Mouse (Mus musculus): ENCODE results near the gene Pcdh17. TPM values are rescaled to one million over a fixed set of nuclear protein-coding genes. Genes with fewer than 3 reads are reported as not detected.

Pcdh17 gene
- 3.1 and 3.3 TPM in 2 replicates for polyA plus RNA-seq (2014; fragmentation: Nextera tagmentation; extraction: Ambion mirVana)

GRCm38 (mm10) chr14:84443288-84443686 is at the start of gene Pcdh17:
Pcdh17 (plus strand) TSS chr14:84443563.
- Histone ChIP-seq H3K4me3 (ENCODE audit: low read depth, low read length) (peak within 1 kb of the TSS; percentile 52), H3K27me3 (replicated peaks; ENCODE audit: control insufficient read depth, insufficient read depth, low read length) (peaks cover 52% of the 10 kb centered on the region), H3K4me2 (peak within 1 kb of the TSS; percentile 77), H3K27ac (ENCODE audit: low read depth, low read length) (no peak within 1 kb of the TSS), H3K4me1 (replicated peaks; ENCODE audit: control insufficient read depth, insufficient read depth, low read length) (0 out of 2 replicates have a peak, but pooled peaks cover 4% of the 10 kb centered on the region), H3K9me3 (ENCODE audit: control insufficient read depth, low read length) (no peaks in the 10 kb centered on the region), H3K9ac (ENCODE audit: low read depth, low read length) (no peak within 1 kb of the TSS; the same call in 1 of the 2 replicates), H3K36me3 (ENCODE audit: control insufficient read depth, insufficient read depth, low read length) (no peaks in the 10 kb centered on the region)
- DNase-seq (ENCODE audit: low spot score): peak; percentile 90
- peak; percentile 93 for ATAC-seq (replicated peaks; ENCODE audit: low FRiP score)
- WGBS: under 1% methylated on average over 31 of the region's 31 CpGs

GRCm38 (mm10) chr14:84397137-84397536 is 46.2 kb upstream of the Pcdh17 start:
- no peak overlapping the region for H3K4me3 ChIP-seq (ENCODE audit: low read depth, low read length)
- no peak overlapping the region for H3K27ac ChIP-seq (ENCODE audit: low read depth, low read length)
- H3K4me1 ChIP-seq (replicated peaks; ENCODE audit: control insufficient read depth, insufficient read depth, low read length): no peaks in the 10 kb centered on the region
- no peaks in the 10 kb centered on the region for H3K9me3 ChIP-seq (ENCODE audit: control insufficient read depth, low read length)
- DNase-seq (ENCODE audit: low spot score) (no peak), ATAC-seq (replicated peaks; ENCODE audit: low FRiP score) (no peak)
- no peak overlapping the region for H3K4me2 ChIP-seq
- WGBS: 62% methylated on average over 1 of the region's 1 CpGs
- H3K9ac ChIP-seq (ENCODE audit: low read depth, low read length): no peak overlapping the region
- no peaks in the 10 kb centered on the region for H3K36me3 ChIP-seq (ENCODE audit: control insufficient read depth, insufficient read depth, low read length)
- no peaks in the 10 kb centered on the region for H3K27me3 ChIP-seq (replicated peaks; ENCODE audit: control insufficient read depth, insufficient read depth, low read length)

- Histone ChIP-seq H3K4me2 (no peak overlapping the region), H3K4me3 (ENCODE audit: low read depth, low read length) (no peak overlapping the region), H3K27ac (ENCODE audit: low read depth, low read length) (no peak overlapping the region), H3K9ac (ENCODE audit: low read depth, low read length) (no peak overlapping the region), H3K4me1 (replicated peaks; ENCODE audit: control insufficient read depth, insufficient read depth, low read length) (no peaks in the 10 kb centered on the region), H3K36me3 (ENCODE audit: control insufficient read depth, insufficient read depth, low read length) (no peaks in the 10 kb centered on the region), H3K27me3 (replicated peaks; ENCODE audit: control insufficient read depth, insufficient read depth, low read length) (no peaks in the 10 kb centered on the region), H3K9me3 (ENCODE audit: control insufficient read depth, low read length) (no peaks in the 10 kb centered on the region)
- DNase-seq (ENCODE audit: low spot score) (no peak), ATAC-seq (replicated peaks; ENCODE audit: low FRiP score) (no peak)
- 72% methylated on average over 2 of the region's 2 CpGs for WGBS
Measured at GRCm38 (mm10) chr14:84424736-84425135, 18.6 kb upstream of the Pcdh17 start.

- DNase-seq (ENCODE audit: low spot score) (no peak), ATAC-seq (replicated peaks; ENCODE audit: low FRiP score) (no peak)
- Histone ChIP-seq H3K27ac (ENCODE audit: low read depth, low read length) (no peak overlapping the region), H3K36me3 (ENCODE audit: control insufficient read depth, insufficient read depth, low read length) (no peaks in the 10 kb centered on the region), H3K4me2 (no peak overlapping the region), H3K9me3 (ENCODE audit: control insufficient read depth, low read length) (no peaks in the 10 kb centered on the region), H3K4me3 (ENCODE audit: low read depth, low read length) (no peak overlapping the region), H3K27me3 (replicated peaks; ENCODE audit: control insufficient read depth, insufficient read depth, low read length) (no peaks in the 10 kb centered on the region), H3K9ac (ENCODE audit: low read depth, low read length) (no peak overlapping the region), H3K4me1 (replicated peaks; ENCODE audit: control insufficient read depth, insufficient read depth, low read length) (no peaks in the 10 kb centered on the region)
Measured at GRCm38 (mm10) chr14:84426616-84427015, 16.7 kb upstream of the Pcdh17 start.

- no peak overlapping the region for H3K4me2 ChIP-seq
- no peak overlapping the region for H3K4me3 ChIP-seq (ENCODE audit: low read depth, low read length)
- H3K9me3 ChIP-seq (ENCODE audit: control insufficient read depth, low read length): no peaks in the 10 kb centered on the region
- peaks cover 5% of the 10 kb centered on the region; the same call in 1 of the 2 replicates for H3K27me3 ChIP-seq (replicated peaks; ENCODE audit: control insufficient read depth, insufficient read depth, low read length)
- H3K27ac ChIP-seq (ENCODE audit: low read depth, low read length): no peak overlapping the region
- no peaks in the 10 kb centered on the region for H3K4me1 ChIP-seq (replicated peaks; ENCODE audit: control insufficient read depth, insufficient read depth, low read length)
- no peak overlapping the region for H3K9ac ChIP-seq (ENCODE audit: low read depth, low read length)
- no peaks in the 10 kb centered on the region for H3K36me3 ChIP-seq (ENCODE audit: control insufficient read depth, insufficient read depth, low read length)
- WGBS: 31% methylated on average over 11 of the region's 11 CpGs
- DNase-seq (ENCODE audit: low spot score): no peak
- no peak for ATAC-seq (replicated peaks; ENCODE audit: low FRiP score)
Measured at GRCm38 (mm10) chr14:84438066-84438770, 5.1 kb upstream of the Pcdh17 start.

GRCm38 (mm10) chr14:84440903-84441302 is 2.5 kb upstream of the Pcdh17 start:
- Histone ChIP-seq H3K4me2 (no peak overlapping the region), H3K27me3 (replicated peaks; ENCODE audit: control insufficient read depth, insufficient read depth, low read length) (peaks cover 28% of the 10 kb centered on the region), H3K27ac (ENCODE audit: low read depth, low read length) (no peak overlapping the region), H3K9ac (ENCODE audit: low read depth, low read length) (no peak overlapping the region), H3K4me1 (replicated peaks; ENCODE audit: control insufficient read depth, insufficient read depth, low read length) (0 out of 2 replicates have a peak, but pooled peaks cover 2% of the 10 kb centered on the region), H3K4me3 (ENCODE audit: low read depth, low read length) (no peak overlapping the region), H3K9me3 (ENCODE audit: control insufficient read depth, low read length) (no peaks in the 10 kb centered on the region), H3K36me3 (ENCODE audit: control insufficient read depth, insufficient read depth, low read length) (no peaks in the 10 kb centered on the region)
- no peak for ATAC-seq (replicated peaks; ENCODE audit: low FRiP score)
- DNase-seq (ENCODE audit: low spot score): no peak
- WGBS: 9% methylated on average over 2 of the region's 2 CpGs

- H3K4me2 ChIP-seq: peak overlapping the region; percentile 77
- peak; percentile 56 for ATAC-seq (replicated peaks; ENCODE audit: low FRiP score)
- H3K27ac ChIP-seq (ENCODE audit: low read depth, low read length): no peak overlapping the region
- peak overlapping the region; percentile 52 for H3K4me3 ChIP-seq (ENCODE audit: low read depth, low read length)
- WGBS: under 1% methylated on average over 29 of the region's 30 CpGs
- DNase-seq (ENCODE audit: low spot score): peak; percentile 34
- H3K9me3 ChIP-seq (ENCODE audit: control insufficient read depth, low read length): no peaks in the 10 kb centered on the region
- peaks cover 46% of the 10 kb centered on the region for H3K27me3 ChIP-seq (replicated peaks; ENCODE audit: control insufficient read depth, insufficient read depth, low read length)
- H3K4me1 ChIP-seq (replicated peaks; ENCODE audit: control insufficient read depth, insufficient read depth, low read length): 0 out of 2 replicates have a peak, but pooled peaks cover 4% of the 10 kb centered on the region
- H3K9ac ChIP-seq (ENCODE audit: low read depth, low read length): no peak overlapping the region; the same call in 1 of the 2 replicates
- H3K36me3 ChIP-seq (ENCODE audit: control insufficient read depth, insufficient read depth, low read length): no peaks in the 10 kb centered on the region
Measured at GRCm38 (mm10) chr14:84442528-84443287, 655 bp upstream of the Pcdh17 start.

- Histone ChIP-seq H3K27ac (ENCODE audit: low read depth, low read length) (no peak overlapping the region), H3K4me1 (replicated peaks; ENCODE audit: control insufficient read depth, insufficient read depth, low read length) (0 out of 2 replicates have a peak, but pooled peaks cover 4% of the 10 kb centered on the region), H3K27me3 (replicated peaks; ENCODE audit: control insufficient read depth, insufficient read depth, low read length) (peaks cover 56% of the 10 kb centered on the region), H3K9ac (ENCODE audit: low read depth, low read length) (no peak overlapping the region), H3K4me3 (ENCODE audit: low read depth, low read length) (peak overlapping the region; percentile 52), H3K9me3 (ENCODE audit: control insufficient read depth, low read length) (no peaks in the 10 kb centered on the region), H3K4me2 (peak overlapping the region; percentile 77), H3K36me3 (ENCODE audit: control insufficient read depth, insufficient read depth, low read length) (no peaks in the 10 kb centered on the region)
- 6% methylated on average over 13 of the region's 13 CpGs for WGBS
- DNase-seq (ENCODE audit: low spot score): no peak
- ATAC-seq (replicated peaks; ENCODE audit: low FRiP score): no peak
Measured at GRCm38 (mm10) chr14:84443761-84444160, 398 bp downstream of the Pcdh17 start.
